Mouse (Mus musculus) heart, adult 2 months (tissue): Measurements from ENCODE around the gene Hadh.

Experiments used
- CTCF ChIP-seq: fragments of 200-600 bp; IDR thresholded peaks from 2 replicates; pipeline ENCODE4 v1.8.1; 2022; ENCODE audit warnings: antibody characterized with exemption, mild to moderate bottlenecking, moderate library complexity
- POLR2A ChIP-seq: fragments of 200-500 bp; IDR thresholded peaks from 2 replicates; pipeline ENCODE4 v1.6.1; 2011; ENCODE audit warnings: mild to moderate bottlenecking, low read depth, low read length, control low read depth; ENCODE audit not compliant: insufficient read depth

DNA sequence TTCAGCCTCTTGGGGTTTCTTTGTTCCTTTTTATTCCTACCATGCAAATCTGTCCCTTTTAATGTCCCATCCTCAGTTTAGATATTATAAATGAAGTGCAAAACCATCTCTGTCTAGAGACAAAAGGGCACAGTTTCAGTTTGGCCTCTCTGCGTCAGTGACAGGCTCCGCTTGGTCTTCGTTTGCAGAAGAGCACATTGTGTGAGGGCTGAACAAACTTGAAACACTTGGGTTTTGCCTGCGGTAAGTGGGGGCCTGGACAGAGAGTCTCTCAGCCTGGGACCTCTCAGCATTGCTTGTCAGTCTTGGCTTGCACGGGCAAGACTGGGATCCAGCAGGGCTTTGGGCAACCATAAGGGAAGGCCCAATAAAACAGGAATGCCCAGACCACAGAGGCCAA lies 85.7 kb downstream of the Hadh start:
- TF ChIP-seq CTCF (no peak), POLR2A (no peak)
